Mouse (Mus musculus) megakaryocyte progenitor cell, adult 5-6 weeks (primary cell): ENCODE results near the gene Catsperz. TPM values are rescaled to one million over a fixed set of nuclear protein-coding genes. Genes with fewer than 3 reads are reported as not detected.
"Not testable (repeated sequence)": the region's sequence is repeated elsewhere in the genome, so short reads cannot be mapped to it uniquely, and the experiment has no call there.

Experiments used
- ATAC-seq: replicated peaks from 2 replicates; pipeline ENCODE4 v1.8.0; 2016; ENCODE audit warnings: mild to moderate bottlenecking, moderate TSS enrichment, inconsistent platforms; ENCODE audit not compliant: poor library complexity
- total RNA-seq, 2 experiments: library from RNA; stranded (forward) in 1 of 2; stranded (reverse) in 1 of 2; fragments of 157-497, 149-512 nt in 1 of 2; fragments of 200-1000 nt in 1 of 2; gene quantifications; 2 replicates each; pipeline versions ENCODE4 v1.2.3 to v1.2.4; 2015 to 2017

The Catsperz gene
- total RNA-seq, 2 experiments from 2014 or later: 0.67 to 1.3 TPM

GRCm38 (mm10) chr19:6909021-6909420 lies 16.2 kb downstream of the Catsperz start:
- ATAC-seq: no peak

DNA sequence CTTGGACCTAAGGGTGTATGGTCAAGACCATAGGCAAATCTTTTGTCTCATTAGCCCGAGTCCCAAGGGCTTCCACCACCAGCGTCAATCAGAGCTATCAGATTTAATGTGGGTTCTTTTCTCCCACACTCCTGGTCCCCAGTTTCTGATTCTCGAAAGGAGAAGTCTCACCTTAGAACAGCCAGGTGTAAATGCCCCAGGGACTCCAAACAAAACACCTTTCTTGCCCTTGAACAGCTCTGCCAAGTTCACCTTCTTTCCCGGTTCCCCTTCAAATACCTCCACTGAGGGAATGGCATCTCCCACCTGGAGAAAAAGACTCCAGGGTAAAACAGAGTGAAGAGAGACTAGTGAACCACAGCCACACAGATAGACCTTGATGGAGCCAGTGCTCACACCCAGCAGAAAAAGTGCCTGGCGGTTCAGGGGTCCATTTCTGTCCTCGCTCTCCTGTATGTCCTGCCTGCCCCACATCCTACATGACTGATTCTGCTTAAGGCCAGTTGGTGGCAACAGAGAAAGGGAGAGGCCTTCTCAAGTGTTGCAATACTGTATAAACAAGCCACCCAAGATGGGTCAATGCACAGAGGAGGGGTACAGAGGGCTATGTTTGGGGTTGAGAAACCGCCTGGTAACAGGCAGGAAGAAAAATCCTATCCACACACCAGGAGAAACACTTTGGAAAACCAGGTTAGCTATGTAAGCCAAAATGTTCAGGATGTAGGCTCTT lies 17.2 kb downstream of the Catsperz start:
- ATAC-seq: no peak

DNA sequence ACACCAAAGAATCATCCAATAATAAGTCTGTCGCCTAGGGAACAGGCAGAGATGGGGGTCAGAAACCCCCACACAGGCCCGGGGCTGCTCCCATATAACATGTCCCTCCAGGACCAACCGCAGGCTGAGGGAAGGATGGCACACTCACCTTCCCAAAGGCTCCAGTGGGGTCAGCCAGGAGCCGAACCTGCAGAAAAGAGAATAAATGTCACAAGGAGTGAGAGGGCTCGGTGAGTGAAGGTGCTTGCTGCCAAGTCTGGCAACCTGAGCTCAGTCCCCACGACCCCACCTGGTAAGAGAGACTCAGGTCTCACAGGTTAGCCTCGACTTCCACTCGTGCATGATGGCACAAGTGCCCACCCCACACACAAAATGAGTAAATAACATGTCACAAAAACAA lies 18.1 kb downstream of the Catsperz start:
- no peak for ATAC-seq

- ATAC-seq: no peak
Observed at GRCm38 (mm10) chr19:6906199-6906598, 19.0 kb downstream of the Catsperz start.

GRCm38 (mm10) chr19:6905498-6906159 lies 19.6 kb downstream of the Catsperz start:
- no peak for ATAC-seq

DNA sequence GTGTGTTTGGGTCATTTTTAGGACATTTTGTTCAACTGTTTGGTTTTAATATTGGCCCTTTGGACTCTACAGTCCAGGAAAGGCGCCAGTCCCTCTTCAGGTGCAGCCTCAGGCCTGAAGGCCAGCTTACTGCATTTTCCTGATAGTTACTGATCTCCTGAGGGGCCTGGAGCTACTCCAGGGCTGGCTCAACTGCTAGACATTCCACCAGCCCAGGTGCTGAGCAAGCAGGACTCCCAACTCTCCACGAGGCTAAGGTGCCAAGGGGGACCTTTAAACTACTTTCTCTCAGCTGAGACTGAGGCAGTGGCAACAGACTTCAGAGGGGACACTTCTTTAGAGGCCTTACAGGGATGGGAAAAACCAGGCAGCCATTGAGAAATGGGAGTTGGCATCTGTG lies 20.3 kb downstream of the Catsperz start:
- no peak for ATAC-seq

- no peak for ATAC-seq
Observed at GRCm38 (mm10) chr19:6903031-6903430, 22.1 kb downstream of the Catsperz start.

DNA sequence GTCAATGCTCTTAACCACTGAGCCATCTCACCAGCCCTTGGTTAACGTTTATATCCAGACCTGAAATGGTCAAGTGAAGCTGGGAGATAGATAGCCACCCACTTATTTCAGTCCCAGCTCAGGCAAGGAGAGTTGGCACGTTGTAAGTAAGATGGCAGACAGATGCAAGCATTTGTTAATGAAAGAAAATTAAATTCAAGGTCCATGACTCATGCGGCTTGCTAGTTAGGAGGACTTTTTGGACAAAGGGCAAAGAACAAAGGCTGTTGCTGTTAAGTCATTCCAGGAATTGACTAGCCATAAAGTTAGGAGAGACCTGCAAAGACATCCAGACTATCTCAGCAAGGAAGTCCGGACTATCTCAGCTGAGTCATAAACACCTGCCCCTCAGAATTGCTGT lies 25.5 kb downstream of the Catsperz start:
- ATAC-seq: no peak

DNA sequence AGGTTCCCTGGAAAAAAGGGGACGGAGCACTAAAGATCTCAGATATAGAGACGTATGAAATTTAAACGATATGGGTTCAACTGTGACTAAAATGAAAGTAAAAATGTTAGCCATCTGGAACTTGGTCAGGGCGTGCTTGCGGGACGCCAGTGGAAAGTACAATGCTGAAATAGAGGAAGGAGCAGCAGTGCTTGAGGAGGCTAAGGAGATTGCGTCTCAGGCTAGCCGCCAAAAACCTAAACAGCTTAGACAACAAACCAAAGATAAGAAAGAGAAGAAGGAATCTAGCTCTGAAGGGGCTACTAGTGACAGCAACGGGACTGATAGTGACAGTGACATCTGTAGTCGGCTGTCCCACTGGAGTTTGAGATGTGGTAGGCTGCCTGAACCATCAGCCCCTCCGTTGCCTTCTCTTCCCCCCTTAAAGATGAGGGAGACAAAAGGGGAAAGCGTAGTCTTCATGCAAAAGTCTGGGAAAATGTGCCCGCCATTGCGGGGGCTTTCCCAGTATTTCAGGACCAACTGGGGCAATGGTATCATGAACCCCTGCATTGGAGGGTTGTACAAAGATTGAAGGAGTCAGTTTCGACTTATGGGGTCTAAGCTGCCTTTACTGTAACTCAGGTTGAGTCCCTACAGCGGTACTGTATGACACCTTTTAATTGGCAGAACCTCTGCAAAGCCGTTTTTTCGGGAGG lies 29.4 kb downstream of the Catsperz start:
- ATAC-seq: not testable (repeated sequence)

DNA sequence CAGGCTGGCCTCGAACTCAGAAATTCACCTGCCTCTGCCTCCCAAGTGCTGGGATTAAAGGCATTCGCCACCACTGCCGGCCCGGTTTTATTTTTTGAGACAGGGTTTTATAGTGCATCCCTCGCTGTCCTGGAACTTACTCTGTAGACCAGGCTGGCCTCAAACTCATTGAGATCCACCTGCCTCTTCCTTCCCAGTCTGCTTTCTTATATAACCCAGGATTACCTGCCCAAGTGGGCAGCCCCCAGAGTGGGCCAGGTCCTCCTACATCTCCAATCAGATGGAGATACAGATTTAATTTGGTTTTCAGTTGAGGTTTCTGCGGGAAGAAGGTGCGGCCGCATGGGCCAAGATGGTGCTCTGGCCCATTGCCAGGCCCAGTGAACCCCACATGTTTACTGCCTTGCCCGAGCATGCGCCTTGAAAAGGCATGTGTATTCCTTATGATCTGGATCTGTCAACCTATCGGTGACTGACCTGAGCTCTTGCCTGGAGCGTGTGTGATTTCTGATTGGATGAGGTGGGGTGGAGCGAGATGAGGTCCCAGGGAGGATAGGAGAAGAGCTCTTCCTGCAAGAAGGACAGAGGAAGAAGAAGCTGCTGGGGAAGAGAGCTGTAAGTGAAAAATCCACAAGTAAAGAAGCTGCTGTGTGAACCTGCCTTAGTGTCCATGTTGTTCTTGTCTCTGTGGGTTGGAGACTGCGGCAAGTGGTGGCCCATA lies 31.3 kb downstream of the Catsperz start:
- no peak for ATAC-seq

DNA sequence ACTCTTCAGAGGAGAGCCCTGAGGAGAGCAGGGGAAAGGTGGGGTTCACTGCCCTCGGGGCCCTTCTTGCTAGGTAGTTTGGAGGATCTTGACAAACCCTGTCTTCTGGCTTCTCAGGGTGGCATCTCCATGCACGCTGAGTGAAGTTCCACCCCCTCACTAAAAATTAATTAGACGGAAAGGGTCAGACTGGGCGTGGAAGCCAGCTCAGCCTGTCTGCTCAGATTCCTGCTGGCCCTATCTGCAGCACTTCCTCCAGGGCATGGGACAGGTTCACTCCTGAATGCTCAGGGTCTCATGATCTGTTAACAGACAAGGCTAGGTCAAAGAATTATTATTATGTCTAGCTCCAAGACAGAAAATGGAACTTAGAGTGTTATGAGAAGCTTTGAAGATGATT lies 32.7 kb downstream of the Catsperz start:
- no peak for ATAC-seq

- ATAC-seq: no peak
Observed at GRCm38 (mm10) chr19:6877965-6878364, 47.2 kb downstream of the Catsperz start.

DNA sequence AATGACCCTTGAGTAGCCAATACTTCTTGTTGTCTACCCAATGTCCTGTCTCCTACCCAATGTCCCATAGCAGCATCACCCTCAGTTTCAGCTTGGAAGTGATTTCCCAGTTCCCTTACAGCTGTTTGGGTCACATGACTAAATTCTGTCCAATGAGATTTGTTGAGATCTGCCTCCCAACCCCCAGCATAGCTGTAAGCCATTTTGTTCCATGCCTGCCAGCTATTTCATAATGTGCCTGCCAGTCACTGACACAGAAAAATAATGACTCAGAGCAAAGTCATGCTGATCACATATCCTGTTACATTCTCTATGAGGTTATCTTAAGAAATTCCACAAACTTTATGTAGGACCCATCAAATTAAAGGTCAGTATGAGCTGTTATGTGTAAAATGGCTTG lies 48.4 kb downstream of the Catsperz start:
- ATAC-seq: no peak

- no peak for ATAC-seq
Observed at GRCm38 (mm10) chr19:6875834-6876233, 49.3 kb downstream of the Catsperz start.

GRCm38 (mm10) chr19:6874257-6874656 lies 50.9 kb downstream of the Catsperz start:
- no peak for ATAC-seq

DNA sequence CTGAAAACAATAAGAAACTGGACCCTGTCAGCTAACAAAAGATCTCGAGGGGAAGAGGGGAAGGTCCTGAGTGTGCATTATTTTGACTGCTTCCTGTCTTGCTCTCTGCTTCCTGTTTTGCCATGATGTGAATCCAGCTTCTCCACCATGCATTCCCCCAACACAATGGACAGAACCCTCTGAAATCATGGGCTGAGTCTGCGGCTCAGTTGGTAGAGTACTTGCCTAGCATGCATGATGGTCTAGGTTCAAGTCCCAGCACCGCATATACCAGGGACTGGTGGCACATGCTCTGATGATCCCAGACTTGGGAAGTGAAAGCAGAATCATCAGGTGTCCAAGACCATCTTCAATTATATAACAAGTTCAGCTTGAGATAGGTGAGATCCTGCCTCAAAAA lies 52.5 kb downstream of the Catsperz start:
- no peak for ATAC-seq

Other genes with a start within 250 kb of the Catsperz start
- gene Rps6ka4, start 84.7 kb downstream of the Catsperz start, total RNA-seq (2015): 1.0 and 4.1 TPM in 2 replicates
- gene Rps6ka4, start 84.7 kb downstream of the Catsperz start, total RNA-seq (2017): 3.8 and 4.3 TPM in 2 replicates
- gene Ccdc88b, start 67.2 kb downstream of the Catsperz start, total RNA-seq (2015): 6.9 and 7.6 TPM in 2 replicates
- gene Ccdc88b, start 67.2 kb downstream of the Catsperz start, total RNA-seq (2017): 48.6 and 53.0 TPM in 2 replicates
- 149 and 168 TPM in 2 replicates for gene Trmt112, start 15.7 kb downstream of the Catsperz start, total RNA-seq (2015)
- gene Trmt112, start 15.7 kb downstream of the Catsperz start, total RNA-seq (2017): 229 and 256 TPM in 2 replicates
- 310 and 346 TPM in 2 replicates for gene Prdx5, start 15.3 kb downstream of the Catsperz start, total RNA-seq (2015)
- 546 and 620 TPM in 2 replicates for gene Prdx5, start 15.3 kb downstream of the Catsperz start, total RNA-seq (2017)
- gene Esrra, start 3.6 kb downstream of the Catsperz start, total RNA-seq (2015): 8.5 and 10.2 TPM in 2 replicates
- gene Esrra, start 3.6 kb downstream of the Catsperz start, total RNA-seq (2017): 23.9 and 27.5 TPM in 2 replicates
- not detected in 2 replicates for gene Kcnk4, start 9.1 kb upstream of the Catsperz start, total RNA-seq (2015)
- gene Kcnk4, start 9.1 kb upstream of the Catsperz start, total RNA-seq (2017): not detected in 2 replicates
- 13.4 and 14.1 TPM in 2 replicates for gene Bad, start 16.5 kb upstream of the Catsperz start, total RNA-seq (2015)
- 43.1 and 56.3 TPM in 2 replicates for gene Bad, start 16.5 kb upstream of the Catsperz start, total RNA-seq (2017)
- 9.4 and 13.1 TPM in 2 replicates for gene Gpr137, start 17.1 kb upstream of the Catsperz start, total RNA-seq (2015)
- 14.0 and 20.3 TPM in 2 replicates for gene Gpr137, start 17.1 kb upstream of the Catsperz start, total RNA-seq (2017)
- 190 and 236 TPM in 2 replicates for gene Ppp1r14b, start 49.6 kb upstream of the Catsperz start, total RNA-seq (2015)
- 131 and 141 TPM in 2 replicates for gene Ppp1r14b, start 49.6 kb upstream of the Catsperz start, total RNA-seq (2017)
- 5.0 and 6.8 TPM in 2 replicates for gene Plcb3, start 51.1 kb upstream of the Catsperz start, total RNA-seq (2015)
- gene Plcb3, start 51.1 kb upstream of the Catsperz start, total RNA-seq (2017): 7.3 and 7.6 TPM in 2 replicates
- 123 and 129 TPM in 2 replicates for gene Fkbp2, start 55.1 kb upstream of the Catsperz start, total RNA-seq (2015)
- gene Fkbp2, start 55.1 kb upstream of the Catsperz start, total RNA-seq (2017): 176 and 181 TPM in 2 replicates
- gene Vegfb, start 62.3 kb upstream of the Catsperz start, total RNA-seq (2015): 30.4 and 33.1 TPM in 2 replicates
- gene Vegfb, start 62.3 kb upstream of the Catsperz start, total RNA-seq (2017): 11.6 and 13.6 TPM in 2 replicates
- gene Dnajc4, start 67.2 kb upstream of the Catsperz start, total RNA-seq (2015): 10.2 and 11.5 TPM in 2 replicates
- gene Dnajc4, start 67.2 kb upstream of the Catsperz start, total RNA-seq (2017): 8.6 and 17.8 TPM in 2 replicates
- 10.6 and 18.9 TPM in 2 replicates for gene Nudt22, start 70.7 kb upstream of the Catsperz start, total RNA-seq (2015)
- 7.7 and 13.3 TPM in 2 replicates for gene Nudt22, start 70.7 kb upstream of the Catsperz start, total RNA-seq (2017)
- 1.4 and 2.2 TPM in 2 replicates for gene Trpt1, start 70.8 kb upstream of the Catsperz start, total RNA-seq (2015)
- 0.08 and 0.81 TPM in 2 replicates for gene Trpt1, start 70.8 kb upstream of the Catsperz start, total RNA-seq (2017)
- 63.8 and 78.7 TPM in 2 replicates for gene Fermt3, start 94.1 kb upstream of the Catsperz start, total RNA-seq (2015)
- 216 and 225 TPM in 2 replicates for gene Fermt3, start 94.1 kb upstream of the Catsperz start, total RNA-seq (2017)
- 197 and 204 TPM in 2 replicates for gene Stip1, start 114.6 kb upstream of the Catsperz start, total RNA-seq (2015)
- gene Stip1, start 114.6 kb upstream of the Catsperz start, total RNA-seq (2017): 244 and 250 TPM in 2 replicates
- 12.7 and 17.6 TPM in 2 replicates for gene Macrod1, start 131.4 kb upstream of the Catsperz start, total RNA-seq (2015)
- gene Macrod1, start 131.4 kb upstream of the Catsperz start, total RNA-seq (2017): 0.68 and 3.7 TPM in 2 replicates
- not detected in 2 replicates for gene Flrt1, start 180.3 kb upstream of the Catsperz start, total RNA-seq (2015)
- not detected in 2 replicates for gene Flrt1, start 180.3 kb upstream of the Catsperz start, total RNA-seq (2017)